Mouse (Mus musculus): Measurements from ENCODE around the gene Oit1.

Oit1 gene

DNA sequence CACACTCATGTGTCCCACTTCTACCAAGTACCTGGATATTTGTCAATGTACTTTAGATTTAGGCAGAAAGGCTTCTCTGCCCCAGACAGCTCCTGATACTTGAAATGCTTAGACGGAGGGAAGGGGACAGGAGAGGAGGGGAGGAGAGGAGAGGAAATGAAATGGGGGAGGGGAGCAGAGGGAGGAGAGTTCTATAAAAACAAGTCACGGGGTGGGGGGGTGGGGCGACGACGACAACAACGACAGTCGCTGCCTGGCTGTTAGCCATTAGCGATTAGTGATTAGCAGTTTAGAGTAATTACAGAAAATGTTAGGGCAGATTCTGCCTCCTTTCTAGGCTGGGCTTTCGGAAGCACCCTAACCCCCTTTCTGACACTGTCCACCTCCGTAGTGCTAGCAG, 75.9 kb downstream of the Oit1 start:
- DNase-seq (ENCODE audit: extremely low read depth, low read depth) = no peak

- DNase-seq (ENCODE audit: extremely low read depth, low read depth) = peak; percentile 1
Measured at GRCm38 (mm10) chr14:8300281-8300680, 78.3 kb downstream of the Oit1 start.

Measured in MEL-GATA-1-ER (cell line).